Mouse (Mus musculus) cerebellum, adult 9-11 months (tissue): ENCODE measurements at regions not wholly inside any gene's neighbourhood (a gene's known extent, or its start where the extent isn't known, plus 50 kb on each side); places are given as distances from the start of the nearest gene placed in this dataset.

Experiments
- DNase-seq: peaks from one replicate; pipeline ENCODE4 v3.0.0; 2022

DNA sequence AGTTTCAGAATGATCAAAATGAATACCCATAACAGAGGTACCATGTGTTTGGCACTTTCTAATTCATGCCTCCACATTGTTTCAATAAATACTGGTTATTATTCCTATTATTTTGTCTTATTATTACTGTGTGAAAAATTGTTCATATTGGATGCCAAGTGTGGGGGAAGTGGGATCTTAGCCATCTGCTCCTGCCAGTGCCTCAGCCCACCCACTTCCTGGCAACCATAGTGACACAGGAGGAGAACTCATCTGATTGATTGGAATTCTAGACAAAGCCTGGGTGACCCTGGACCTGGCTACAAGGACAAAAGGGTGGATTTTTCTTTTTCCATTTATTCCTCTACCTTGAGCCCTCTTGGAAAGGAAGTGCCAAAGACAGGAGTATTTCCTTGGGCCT, 2886.8 kb upstream of the Lrrc6 start:
- no peak for DNase-seq

DNA sequence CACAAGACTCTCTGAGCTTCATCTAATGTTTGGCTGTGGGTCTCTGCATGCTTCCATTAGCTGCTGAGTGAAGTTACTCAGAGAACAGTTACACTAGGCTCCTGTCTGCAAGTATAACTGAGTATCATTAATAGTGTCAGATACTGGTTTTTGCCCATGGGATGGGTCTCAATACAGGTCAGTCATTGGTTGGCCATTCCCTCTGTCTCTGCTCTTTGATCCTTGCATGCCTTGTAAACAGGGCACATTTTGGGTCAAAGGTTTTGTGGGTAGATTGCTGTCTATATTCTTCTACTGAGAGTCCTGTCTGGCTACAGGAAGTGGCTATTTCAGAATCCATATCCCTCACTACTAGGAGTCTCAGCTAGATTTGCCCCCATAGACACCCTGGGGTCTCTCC, 2864.7 kb upstream of the Lrrc6 start:
- no peak for DNase-seq

DNA sequence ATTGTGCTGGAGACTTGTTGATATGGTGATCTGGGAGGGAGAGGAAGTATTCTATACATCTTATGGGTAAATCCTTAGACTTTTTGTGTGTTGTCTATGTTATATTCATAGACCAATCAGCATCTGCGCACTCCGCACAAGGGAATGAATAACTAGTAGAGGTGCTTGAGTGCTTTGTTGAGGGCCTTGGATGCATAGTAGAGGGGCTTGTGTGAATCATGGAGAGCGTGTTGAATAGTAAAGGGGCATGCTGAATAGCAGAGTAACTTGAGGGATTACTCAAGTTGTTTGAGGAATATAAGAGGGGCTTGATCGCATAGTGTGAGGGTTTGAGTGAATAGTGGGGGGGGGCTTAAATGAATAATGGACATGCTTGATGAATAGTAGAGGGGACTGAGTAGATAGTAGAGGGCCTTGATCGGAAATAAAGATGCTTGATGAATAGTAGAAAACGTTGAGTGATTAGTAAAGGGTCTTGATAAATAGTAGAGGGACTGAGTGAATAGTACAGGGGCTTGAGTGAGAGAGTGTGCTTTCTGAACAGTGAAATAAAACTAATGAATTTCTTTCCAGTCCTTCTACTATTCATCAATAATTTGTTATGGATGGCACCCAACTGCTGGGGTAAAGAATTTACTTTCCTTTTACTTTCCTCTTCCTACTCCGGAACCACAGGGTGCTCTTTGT, 2849.5 kb upstream of the Lrrc6 start:
- no peak for DNase-seq

DNA sequence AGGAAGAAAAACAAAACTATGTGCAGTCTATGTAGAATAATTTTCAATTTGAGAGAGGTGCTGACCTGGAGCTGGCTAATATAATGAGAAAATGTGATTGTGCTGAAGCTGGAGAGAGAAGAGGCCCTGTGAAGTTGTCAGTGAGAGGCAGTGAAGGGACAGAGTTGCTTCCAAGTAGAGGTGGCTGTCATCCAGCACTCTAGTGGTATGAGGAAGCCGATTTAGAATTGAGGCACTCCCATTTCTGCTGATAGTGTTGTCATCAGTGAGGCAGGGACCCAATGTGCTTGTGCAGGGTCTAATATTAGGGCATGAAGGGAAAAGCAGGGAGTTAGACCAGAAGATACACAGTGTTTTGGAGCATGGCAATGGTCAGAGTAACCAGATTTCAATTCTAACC, 2845.4 kb upstream of the Lrrc6 start:
- no peak for DNase-seq

DNA sequence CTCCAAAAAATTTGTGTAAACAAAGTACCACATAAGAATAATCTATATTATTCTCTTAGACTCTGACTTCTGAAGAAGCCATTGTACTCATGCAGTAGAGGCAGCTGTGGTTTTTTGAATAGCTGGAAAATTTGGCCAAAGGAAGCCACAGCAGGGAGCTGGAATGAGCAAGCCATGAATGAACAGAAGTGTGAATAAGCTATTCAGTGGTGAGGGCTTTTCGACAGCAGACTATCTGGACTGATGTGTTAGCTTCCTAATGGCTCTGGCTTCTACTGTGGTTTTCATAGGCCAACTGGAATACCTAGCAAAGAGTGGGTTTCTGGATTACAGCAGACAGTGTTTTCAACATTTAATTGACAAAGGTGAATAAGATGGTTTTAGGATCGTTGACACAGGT, 2842.0 kb upstream of the Lrrc6 start:
- no peak for DNase-seq

DNA sequence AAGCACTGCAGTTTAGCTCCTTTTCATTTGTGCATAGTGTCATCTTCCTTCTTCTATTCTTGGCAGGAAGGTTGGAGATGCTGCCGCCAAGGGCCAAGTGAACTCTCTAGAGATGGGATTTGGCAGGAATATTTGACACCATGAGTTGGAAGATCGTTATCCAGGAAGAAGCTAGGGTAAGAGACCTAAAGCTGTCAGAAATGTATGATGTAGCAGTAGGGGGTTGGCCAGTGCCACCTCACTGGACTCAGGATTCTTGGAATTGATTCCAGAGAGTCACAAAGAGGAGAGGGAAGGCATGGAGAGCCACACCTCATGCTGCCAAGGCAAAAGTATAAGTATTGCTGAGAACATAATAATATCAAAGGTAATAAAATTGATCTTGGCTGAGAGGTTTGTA, 2835.8 kb upstream of the Lrrc6 start:
- DNase-seq, result peak; percentile 2

DNA sequence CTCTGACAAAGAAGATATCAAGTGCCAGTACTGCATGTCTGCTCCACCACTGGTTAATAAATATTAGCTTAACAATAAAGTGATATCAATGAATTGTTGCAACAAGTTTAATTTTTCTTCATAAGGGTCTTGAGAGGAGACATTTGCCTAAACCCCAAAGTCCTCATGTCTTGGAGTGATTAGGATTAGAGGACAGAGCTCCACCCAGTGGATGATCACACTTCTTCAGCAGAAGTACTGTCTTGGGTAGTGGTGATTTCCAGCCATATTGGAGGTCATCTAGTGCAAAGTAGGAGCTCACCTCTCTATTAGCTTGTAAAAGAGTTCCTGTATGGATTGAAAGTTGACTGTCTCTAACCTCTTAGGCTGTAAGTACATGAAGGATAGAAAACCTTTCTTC, 2825.8 kb upstream of the Lrrc6 start:
- no peak for DNase-seq

DNA sequence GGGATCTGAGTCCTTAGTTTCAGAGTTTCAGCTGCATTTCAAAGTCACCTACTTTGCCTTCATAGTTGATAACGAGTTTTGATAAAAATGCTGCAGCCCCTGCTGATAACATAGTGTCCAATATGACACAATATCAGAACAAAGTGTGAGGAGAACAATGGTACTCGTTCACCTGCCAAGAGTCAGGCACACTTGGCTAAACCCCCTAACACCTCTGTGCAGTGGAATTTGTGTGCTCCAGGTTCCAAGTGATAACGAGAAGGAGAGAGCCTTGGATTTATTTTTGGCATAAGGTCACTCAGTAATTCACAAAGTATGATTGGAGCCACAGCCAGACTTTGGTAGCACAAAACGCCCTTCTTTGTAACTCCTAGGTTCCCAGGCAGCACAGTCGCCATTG, 2802.4 kb upstream of the Lrrc6 start:
- DNase-seq, result no peak

DNA sequence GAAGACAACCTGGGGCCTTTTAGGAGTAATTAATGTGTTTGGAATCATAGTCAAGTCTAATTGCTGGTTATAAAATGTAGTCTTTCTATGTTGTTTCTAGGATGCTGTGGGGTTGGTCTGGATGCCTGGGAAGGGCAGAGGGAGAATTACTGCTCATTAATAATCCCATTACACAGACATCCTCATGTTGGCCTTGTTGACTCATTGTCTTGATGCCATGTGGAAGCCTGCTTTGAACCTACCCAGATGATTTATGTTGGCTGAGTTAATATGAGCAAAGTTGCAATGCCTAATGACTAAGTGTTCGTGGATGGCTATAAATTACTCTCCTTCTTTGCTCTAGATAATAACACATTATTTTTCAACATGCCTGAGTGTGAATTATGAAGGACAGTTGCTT, 2790.6 kb upstream of the Lrrc6 start:
- DNase-seq, result no peak

DNA sequence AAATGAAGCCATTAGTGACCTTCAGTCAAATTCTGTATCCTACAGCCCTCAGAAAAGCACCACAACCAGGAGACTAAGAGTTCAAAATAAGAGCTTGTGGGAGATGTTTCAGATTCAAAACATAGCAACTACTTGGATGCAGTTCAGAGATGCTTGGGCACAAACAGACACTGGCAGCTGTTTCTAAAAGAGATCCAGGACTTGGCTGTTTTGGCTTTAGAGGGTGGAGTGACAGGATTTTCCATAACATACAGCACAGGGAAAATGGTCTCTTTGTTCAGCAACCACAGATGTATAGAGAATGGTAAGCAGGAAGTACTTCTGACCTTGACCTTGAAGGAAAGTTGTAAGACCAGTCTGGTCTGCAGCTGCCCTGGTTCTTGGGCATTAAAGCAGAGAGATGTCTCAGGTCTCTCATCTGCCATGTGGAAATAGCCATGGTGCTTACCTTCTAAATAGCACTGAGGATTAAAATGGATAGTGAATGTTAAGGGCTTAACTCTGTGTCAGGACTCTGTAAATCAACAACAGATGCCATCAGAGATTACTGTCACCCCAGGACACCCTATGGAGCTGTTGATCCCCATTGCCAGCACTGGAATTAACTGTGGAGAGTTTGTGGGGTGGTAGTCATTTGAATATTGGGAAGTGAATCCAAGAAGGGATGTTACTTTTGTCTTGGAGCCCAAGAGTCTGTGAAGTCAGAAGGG, 2775.0 kb upstream of the Lrrc6 start:
- no peak for DNase-seq

DNA sequence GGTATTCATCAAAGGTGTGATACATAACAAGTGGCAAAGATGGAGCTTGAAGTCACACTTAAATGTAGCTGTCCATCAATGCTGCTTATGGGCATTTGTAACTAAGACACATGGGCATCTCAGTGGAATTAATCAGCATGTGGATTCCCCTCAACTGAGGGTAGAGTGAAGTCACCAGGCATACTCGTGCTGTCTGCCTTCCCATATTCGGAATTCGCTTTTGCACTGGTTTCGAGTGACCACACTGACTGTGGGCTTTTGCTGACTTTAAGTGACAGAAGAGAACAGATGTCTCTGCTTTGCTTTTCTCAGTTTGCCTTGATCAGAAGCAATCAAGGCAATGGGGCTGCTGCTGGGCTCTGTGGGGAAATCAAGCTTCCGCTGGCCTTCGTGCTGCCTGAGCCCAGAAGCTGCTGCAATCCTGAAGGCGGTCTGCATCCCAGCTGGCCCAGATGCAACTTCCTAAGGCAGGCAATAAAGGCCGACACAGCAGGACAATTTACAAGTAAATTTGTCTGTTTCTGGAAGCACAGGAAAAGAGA, 2773.6 kb upstream of the Lrrc6 start:
- DNase-seq, result no peak

DNA sequence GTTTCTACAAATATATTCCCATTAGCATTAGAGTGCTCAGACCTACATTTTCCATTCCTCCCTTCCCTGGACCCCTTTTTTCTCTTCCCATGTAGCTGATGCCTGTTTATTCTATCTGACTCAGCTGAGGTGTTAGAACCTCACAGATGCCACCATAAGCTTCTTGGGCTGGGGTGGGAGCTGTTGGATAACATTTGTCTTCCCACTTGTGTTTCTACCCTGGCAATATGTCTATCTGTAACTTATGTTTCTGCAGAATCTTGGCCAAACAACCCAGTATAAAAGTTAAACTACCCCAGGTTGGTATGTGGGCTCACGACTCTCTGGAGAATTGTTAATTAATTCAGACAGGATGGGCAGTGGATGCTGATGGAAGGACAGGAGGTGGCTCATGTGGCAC, 2772.8 kb upstream of the Lrrc6 start:
- DNase-seq, result no peak

DNA sequence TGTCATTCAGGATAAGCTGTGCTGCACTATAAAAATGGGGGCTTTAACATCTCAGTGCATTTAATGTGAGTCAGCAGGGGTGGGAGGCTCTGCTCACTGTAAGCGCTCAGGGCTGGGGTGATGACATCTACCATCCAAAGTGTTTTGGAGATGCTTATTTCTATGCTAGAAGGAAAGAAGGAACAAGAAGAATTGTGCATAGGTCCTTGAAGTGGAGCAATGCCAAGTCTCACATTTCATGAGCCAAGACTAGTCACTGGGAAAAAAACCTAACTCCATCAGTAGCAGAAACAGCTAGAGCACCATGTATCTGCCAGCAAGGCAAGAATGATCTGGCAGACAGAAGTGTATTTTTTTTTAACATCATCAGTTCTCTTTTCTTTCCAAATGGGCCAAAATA, 2761.2 kb upstream of the Lrrc6 start:
- no peak for DNase-seq

DNA sequence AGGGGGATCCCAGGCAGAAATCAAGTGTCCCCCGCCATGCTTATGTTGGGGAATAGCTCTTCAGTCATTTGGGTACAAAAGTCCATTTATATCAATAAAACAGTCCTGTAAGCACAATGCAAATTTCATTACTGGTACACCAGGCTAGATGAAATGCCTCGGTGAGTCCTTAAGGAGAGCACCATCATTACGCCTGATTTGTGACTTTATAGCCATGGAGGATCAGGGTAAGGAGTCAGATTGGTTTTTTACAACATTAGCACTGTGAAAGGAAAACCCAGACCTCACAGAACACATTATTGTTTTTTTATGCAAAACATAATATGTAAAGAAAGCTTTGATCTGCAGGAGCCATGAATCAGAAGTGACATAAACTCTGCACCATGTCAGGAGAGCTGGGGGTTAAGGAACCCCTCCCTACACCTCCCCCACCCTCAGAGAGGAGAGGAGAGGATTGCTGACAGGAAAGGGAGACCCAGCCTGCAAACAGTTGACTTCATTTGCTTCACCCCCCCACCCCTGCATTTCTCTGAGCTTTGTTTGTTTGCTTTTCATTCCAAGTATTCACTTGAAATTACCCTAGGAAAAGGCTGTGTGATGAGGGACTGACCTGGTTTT, 2756.6 kb upstream of the Lrrc6 start:
- DNase-seq, result no peak

DNA sequence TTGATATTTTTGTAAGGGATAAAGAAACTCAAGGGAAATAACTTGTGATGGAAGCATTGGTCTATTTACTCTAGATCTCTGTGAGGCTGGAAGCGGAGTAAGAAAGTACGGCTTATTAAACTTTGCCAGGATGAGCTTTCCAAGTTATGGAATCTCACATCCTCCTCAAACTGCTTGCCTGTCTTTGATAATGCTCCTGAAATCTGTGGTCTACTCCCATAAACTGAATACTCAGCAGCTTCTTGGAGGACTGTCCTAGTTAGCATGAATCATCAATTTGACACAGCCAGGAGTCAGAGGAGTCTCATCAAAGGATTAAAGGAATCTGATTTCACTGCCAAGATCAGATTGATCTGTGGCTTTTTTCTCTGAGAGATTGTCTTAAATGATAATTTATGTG, 2753.0 kb upstream of the Lrrc6 start:
- DNase-seq, result no peak

DNA sequence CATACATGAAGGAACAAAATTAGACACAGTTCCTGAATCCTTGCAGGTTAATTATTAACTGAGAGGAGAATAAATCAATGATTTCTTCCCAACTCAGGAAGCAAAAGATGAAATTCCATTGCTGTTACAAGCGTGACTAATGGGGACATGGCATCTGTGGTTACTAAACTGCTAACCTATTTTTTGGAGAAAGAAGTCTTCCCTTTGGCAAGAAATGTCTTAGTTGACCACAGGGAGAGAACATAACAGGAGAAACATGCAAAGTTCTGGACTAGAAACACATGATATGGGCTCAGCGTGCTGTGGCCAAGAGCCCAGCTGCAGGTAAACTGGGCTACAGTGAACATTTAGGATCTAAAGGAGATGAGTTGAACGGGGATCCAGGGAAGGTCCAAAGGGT, 2751.4 kb upstream of the Lrrc6 start:
- DNase-seq, result no peak

DNA sequence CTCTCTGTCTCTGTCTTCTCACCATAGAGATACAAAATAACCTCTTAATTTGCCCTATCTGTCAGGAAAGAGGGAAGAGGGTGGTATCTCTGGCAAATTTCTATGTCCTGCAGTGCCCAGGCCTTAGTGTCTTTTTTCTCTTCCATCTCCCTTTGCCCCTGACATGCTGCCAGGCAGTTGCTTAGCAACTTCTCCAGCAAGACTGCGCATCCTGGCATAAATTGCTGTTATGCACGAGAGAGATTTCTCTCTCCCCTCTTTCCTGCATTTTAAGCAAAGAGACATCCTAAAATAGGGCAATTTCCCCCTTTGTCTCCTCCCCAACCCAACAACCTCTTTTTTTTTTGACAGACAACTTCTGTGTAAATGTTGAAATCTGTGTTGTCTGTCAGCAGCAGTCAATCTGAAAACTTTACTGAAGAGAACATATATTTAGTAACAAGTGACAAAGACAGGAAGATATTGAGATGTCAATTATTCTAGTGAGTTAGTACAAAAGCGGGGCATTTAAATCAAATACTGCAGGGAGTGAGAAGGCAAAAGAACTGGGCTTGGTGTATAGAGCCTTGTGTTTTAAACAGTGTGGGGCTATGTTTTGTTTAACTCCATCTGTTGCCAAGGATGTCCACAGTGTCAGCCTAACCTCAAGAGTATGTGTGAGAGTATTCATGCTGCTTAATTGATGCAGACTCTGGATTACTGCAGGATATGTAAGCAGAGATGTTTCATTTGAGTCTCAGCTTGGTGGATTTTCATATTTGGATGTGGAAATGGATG, 2745.7 kb upstream of the Lrrc6 start:
- DNase-seq, result no peak

DNA sequence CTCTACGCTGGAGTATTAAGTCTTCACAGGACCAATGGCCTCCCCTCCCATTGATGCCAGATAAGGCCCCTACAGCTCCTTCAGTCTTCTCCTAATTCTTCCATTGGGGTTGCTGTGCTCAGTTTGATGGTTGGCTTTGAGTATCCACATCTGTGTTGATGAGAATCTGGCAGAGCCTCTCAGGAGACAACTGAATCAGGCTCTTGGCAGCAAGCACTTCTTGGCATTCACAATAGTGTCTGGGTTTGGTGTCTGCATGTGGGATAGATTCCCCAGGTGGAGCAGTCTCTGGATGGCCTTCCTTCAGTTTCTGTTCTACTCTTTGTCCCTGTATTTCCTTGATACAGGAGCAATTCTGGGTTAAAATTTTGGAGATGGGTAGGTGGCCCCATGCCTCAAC, 2734.6 kb upstream of the Lrrc6 start:
- no peak for DNase-seq

DNA sequence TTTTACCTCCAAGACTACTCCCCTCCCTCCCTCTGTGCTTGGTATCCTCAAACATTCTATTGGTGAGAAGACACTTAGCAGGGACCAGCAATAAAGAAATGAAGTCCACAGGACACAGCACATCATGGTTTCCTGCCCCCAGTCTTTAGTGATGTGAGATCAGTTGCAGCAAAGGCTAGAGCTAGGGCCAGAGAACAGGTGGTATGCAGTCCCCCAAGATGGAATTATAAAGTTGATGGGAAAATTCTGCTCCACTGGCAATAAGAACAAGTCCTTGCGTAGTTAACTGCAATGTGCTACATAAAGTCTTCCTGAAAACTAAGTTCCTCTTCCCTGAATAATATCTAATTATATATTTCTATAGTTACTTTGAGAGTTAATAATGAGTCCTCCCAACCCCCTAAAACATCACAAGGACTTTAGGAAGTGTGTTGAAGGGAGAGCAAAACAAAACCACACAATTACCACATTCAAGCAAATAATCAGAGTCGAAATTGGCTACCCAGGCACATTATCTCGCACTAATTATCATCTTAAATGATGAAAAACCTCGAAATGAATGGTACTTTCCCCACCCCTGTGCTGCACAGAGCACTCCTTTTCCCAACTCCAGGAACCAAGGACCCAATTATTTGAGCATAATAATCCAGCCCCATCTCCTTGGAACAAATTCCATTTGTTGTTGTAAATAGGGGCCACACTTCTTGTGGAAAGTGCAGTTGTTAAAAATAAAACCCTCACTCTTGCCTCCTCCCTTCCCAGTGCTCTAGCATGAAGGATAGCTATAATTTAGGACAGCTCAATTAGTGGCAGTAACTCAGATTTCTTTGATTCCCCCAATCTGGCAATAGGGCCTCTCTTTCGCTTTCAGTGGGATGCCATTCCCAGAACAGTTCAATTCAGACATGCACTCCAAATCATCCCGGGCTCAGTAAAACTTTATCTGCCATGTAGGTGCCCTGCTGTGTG, 2724.2 kb upstream of the Lrrc6 start:
- no peak for DNase-seq

DNA sequence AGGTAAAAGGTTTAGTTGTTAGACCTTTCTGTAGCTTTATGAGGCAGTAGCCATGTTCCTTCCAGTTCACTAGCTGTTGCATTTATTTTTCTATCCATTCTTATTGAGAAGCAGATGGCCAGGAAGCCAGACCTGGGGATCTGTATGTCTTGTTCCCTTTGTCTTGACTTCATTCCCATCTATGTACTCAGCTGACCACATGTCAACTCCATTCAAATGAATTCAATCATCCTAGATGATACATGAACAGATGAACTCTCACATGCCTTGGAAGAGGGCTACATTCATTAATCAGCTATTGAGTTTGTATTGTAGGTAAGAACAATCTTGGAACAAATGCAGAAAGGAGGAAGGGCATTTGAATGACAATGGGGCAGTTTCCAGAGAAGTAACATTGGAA, 2722.7 kb upstream of the Lrrc6 start:
- no peak for DNase-seq

DNA sequence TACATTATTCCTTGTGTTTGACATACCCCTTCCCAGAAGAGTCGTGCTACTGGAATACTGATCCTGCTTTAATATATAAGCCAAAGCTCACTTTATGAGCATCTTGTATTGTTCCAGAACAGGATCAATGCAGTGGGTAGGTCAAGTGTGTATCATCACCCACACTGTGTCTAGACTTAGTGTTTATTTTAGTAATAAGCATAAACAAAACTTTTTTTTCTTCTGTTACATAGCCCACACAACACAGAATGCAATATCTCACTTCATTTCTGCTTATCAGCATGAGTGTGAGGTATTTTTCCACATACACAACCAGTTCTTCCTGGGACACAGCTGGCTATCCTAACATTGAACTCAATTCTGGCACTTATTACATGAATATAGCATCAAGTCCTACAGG, 2721.7 kb upstream of the Lrrc6 start:
- DNase-seq, result no peak
